Mouse (Mus musculus) MEL (cell line): ENCODE data around the gene Ehmt2. TPM values are rescaled to one million over a fixed set of nuclear protein-coding genes. Genes with fewer than 3 reads are reported as not detected.

Source experiments
- DNase-seq: peaks from one replicate; pipeline ENCODE4 v3.0.0; 2011; ENCODE audit warnings: low read depth, low spot score
- H3K27ac ChIP-seq: 2 replicates; pipeline ENCODE4 v1.5.1; 2012; ENCODE audit warnings: low read depth, mild to moderate bottlenecking, control low read depth, low read length, moderate library complexity; ENCODE audit not compliant: control insufficient read depth
- H3K27me3 ChIP-seq, 2 experiments: fragments of 150-350 bp in 1 of 2; sonication (generic) in 1 of 2; 2 replicates each; pipeline ENCODE4 v1.6.1; 2012; ENCODE audit warnings: low read length in 2 of 2, mild to moderate bottlenecking in 2 of 2, improper control_type of control experiment in 1 of 2, moderate library complexity in 1 of 2; ENCODE audit not compliant: insufficient read depth in 2 of 2, control insufficient read depth in 1 of 2
- H3K36me3 ChIP-seq, 2 experiments: 2 replicates each; pipeline ENCODE4 v1.6.1; 2012 to 2014; ENCODE audit warnings: low read length in 2 of 2, improper control_type of control experiment in 1 of 2, inconsistent platforms in 1 of 2, mild to moderate bottlenecking in 1 of 2; ENCODE audit not compliant: insufficient read depth in 2 of 2, control insufficient read depth in 1 of 2
- H3K4me1 ChIP-seq, 2 experiments: fragments of 150-350 bp in 1 of 2; sonication (generic) in 1 of 2; 2 replicates each; pipeline ENCODE4 v1.6.1; 2012; ENCODE audit warnings: low read length in 2 of 2, improper control_type of control experiment in 1 of 2, mild to moderate bottlenecking in 1 of 2; ENCODE audit not compliant: insufficient read depth in 2 of 2, control insufficient read depth in 1 of 2
- H3K4me3 ChIP-seq, 2 experiments: fragments of 150-350 bp in 1 of 2; sonication (generic) in 1 of 2; 2 replicates each; pipeline ENCODE4 v1.5.1; 2012; ENCODE audit warnings: low read depth in 2 of 2, low read length in 2 of 2, mild to moderate bottlenecking in 2 of 2, moderate library complexity in 2 of 2, control low read depth in 1 of 2, improper control_type of control experiment in 1 of 2; ENCODE audit not compliant: control insufficient read depth in 1 of 2, insufficient read depth in 1 of 2
- H3K79me2 ChIP-seq: 2 replicates; pipeline ENCODE4 v1.6.1; 2012; ENCODE audit warnings: mild to moderate bottlenecking, low read length, moderate library complexity; ENCODE audit not compliant: control insufficient read depth, poor library complexity, insufficient read depth
- H3K9ac ChIP-seq: 2 replicates; pipeline ENCODE4 v1.6.1; 2012; ENCODE audit warnings: low read depth, mild to moderate bottlenecking, control low read depth, low read length, moderate library complexity; ENCODE audit not compliant: control insufficient read depth, poor library complexity, severe bottlenecking
- H3K9me3 ChIP-seq: fragments of 150-350 bp; sonication (generic); replicated peaks from 2 replicates; pipeline ENCODE4 v1.6.1; 2012; ENCODE audit warnings: mild to moderate bottlenecking, low read length, improper control_type of control experiment, moderate library complexity; ENCODE audit not compliant: insufficient read depth
- CHD2 ChIP-seq: IDR thresholded peaks from 2 replicates; pipeline ENCODE4 v1.6.1; 2011; ENCODE audit warnings: low read length, improper control_type of control experiment
- ELF1 ChIP-seq: IDR thresholded peaks from 2 replicates; pipeline ENCODE4 v1.6.1; 2014; ENCODE audit warnings: low read depth, mild to moderate bottlenecking, inconsistent platforms, low read length, improper control_type of control experiment, moderate library complexity
- EP300 ChIP-seq, 2 experiments: IDR thresholded peaks; 2 replicates each; pipeline ENCODE4 v1.6.1; 2011; ENCODE audit warnings: improper control_type of control experiment in 2 of 2, low read length in 2 of 2, low read depth in 1 of 2, mild to moderate bottlenecking in 1 of 2
- ETS1 ChIP-seq: IDR thresholded peaks from 2 replicates; pipeline ENCODE4 v1.6.1; 2012; ENCODE audit warnings: low read depth, mild to moderate bottlenecking, inconsistent platforms, low read length, improper control_type of control experiment, moderate library complexity
- GATA1 ChIP-seq: IDR thresholded peaks from 2 replicates; pipeline ENCODE4 v1.6.1; 2011; ENCODE audit warnings: low read depth, low read length, improper control_type of control experiment
- MAX ChIP-seq: IDR thresholded peaks from 2 replicates; pipeline ENCODE4 v1.6.1; 2011; ENCODE audit warnings: low read length, improper control_type of control experiment
- MAZ ChIP-seq: IDR thresholded peaks from 2 replicates; pipeline ENCODE4 v1.6.1; 2012; ENCODE audit warnings: low read depth, mild to moderate bottlenecking, inconsistent platforms, low read length, improper control_type of control experiment
- MEF2A ChIP-seq: IDR thresholded peaks from 2 replicates; pipeline ENCODE4 v1.6.1; 2014; ENCODE audit warnings: low read depth, mild to moderate bottlenecking, inconsistent platforms, low read length, improper control_type of control experiment; ENCODE audit not compliant: poor library complexity, insufficient replicate concordance, severe bottlenecking; ENCODE audit errors: extremely low read depth
- MYC ChIP-seq: IDR thresholded peaks from 2 replicates; pipeline ENCODE4 v1.6.1; 2011; ENCODE audit warnings: low read depth, mild to moderate bottlenecking, low read length, improper control_type of control experiment, moderate library complexity
- NELFE ChIP-seq: IDR thresholded peaks from 2 replicates; pipeline ENCODE4 v1.6.1; 2011; ENCODE audit warnings: low read depth, low read length, improper control_type of control experiment
- POLR2AphosphoS2 ChIP-seq: IDR thresholded peaks from 2 replicates; pipeline ENCODE4 v1.6.1; 2011; ENCODE audit warnings: low read length, improper control_type of control experiment
- POLR2AphosphoS5 ChIP-seq: IDR thresholded peaks from 2 replicates; pipeline ENCODE4 v1.6.1; 2012; ENCODE audit warnings: low read depth, borderline replicate concordance, mild to moderate bottlenecking, inconsistent platforms, low read length, moderate library complexity, mixed read lengths
- RAD21 ChIP-seq: IDR thresholded peaks from 2 replicates; pipeline ENCODE4 v1.6.1; 2011; ENCODE audit warnings: mild to moderate bottlenecking, low read depth, low read length, improper control_type of control experiment
- TAL1 ChIP-seq: IDR thresholded peaks from 2 replicates; pipeline ENCODE4 v1.6.1; 2012; ENCODE audit warnings: mild to moderate bottlenecking, inconsistent platforms, low read length, moderate library complexity, mixed read lengths
- TBP ChIP-seq: IDR thresholded peaks from 2 replicates; pipeline ENCODE4 v1.8.0; 2011; ENCODE audit warnings: low read depth, low read length, improper control_type of control experiment
- UBTF ChIP-seq: IDR thresholded peaks from 2 replicates; pipeline ENCODE4 v1.6.1; 2012; ENCODE audit warnings: low read depth, mild to moderate bottlenecking, inconsistent platforms, low read length, improper control_type of control experiment, moderate library complexity, borderline replicate concordance; ENCODE audit not compliant: insufficient read depth
- USF2 ChIP-seq, 2 experiments: IDR thresholded peaks; 2 replicates each; pipeline ENCODE4 v1.6.1; 2011 to 2012; ENCODE audit warnings: improper control_type of control experiment in 2 of 2, low read length in 2 of 2, borderline replicate concordance in 1 of 2, inconsistent platforms in 1 of 2, low read depth in 1 of 2, mild to moderate bottlenecking in 1 of 2; ENCODE audit not compliant: insufficient read depth in 1 of 2
- ZC3H11A ChIP-seq: IDR thresholded peaks from 2 replicates; pipeline ENCODE4 v1.6.1; 2012; ENCODE audit warnings: low read depth, mild to moderate bottlenecking, inconsistent platforms, low read length, improper control_type of control experiment
- ZNF384 ChIP-seq: IDR thresholded peaks from 2 replicates; pipeline ENCODE4 v1.6.1; 2012; ENCODE audit warnings: low read depth, mild to moderate bottlenecking, inconsistent platforms, low read length, improper control_type of control experiment
- polyA plus RNA-seq, 2 experiments: library from polyadenylated mRNA; stranded (reverse) in 1 of 2; unstranded in 1 of 2; fragments of >175 nt in 1 of 2; fragments of >200 nt in 1 of 2; gene quantifications; 2 replicates each; pipeline versions ENCODE4 v1.2.1 to v1.2.4; 2012; ENCODE audit warnings: low replicate concordance in 2 of 2, low read depth in 1 of 2; ENCODE audit not compliant: insufficient read length in 2 of 2, insufficient read depth in 1 of 2, missing spikeins in 1 of 2
- total RNA-seq: library from RNA; depleted of rRNA; stranded (reverse); fragments of 300-350 nt; gene quantifications from 2 replicates; pipeline ENCODE4 v1.2.3, GENCODE M21; 2012

Ehmt2 gene
- total and polyA plus RNA-seq, 3 experiments, result 66.6 to 113 TPM; not detected in 1

- Histone ChIP-seq H3K27ac (no peak overlapping the region), H3K9me3 (no peaks in the 10 kb centered on the region), H3K27me3 (no peaks in the 10 kb centered on the region), H3K4me1 (peaks cover 2 to 4% of the 10 kb centered on the region in 2 experiments; a peak in 1 of 4 replicates), H3K4me3 (no peak overlapping the region), H3K79me2 (no peaks in the 10 kb centered on the region), H3K9ac (no peak overlapping the region), H3K36me3 (no peaks in the 10 kb centered on the region; a peak in 1 of 4 replicates)
- no peak for DNase-seq
- TF ChIP-seq USF2 (IDR thresholded peaks at IDR 0.05; ENCODE audit: borderline replicate concordance in 1 of 2, insufficient read depth in 1 of 2, low read depth in 1 of 2, low read length in 2 of 2) (no peak), ZNF384 (peak; percentile 27; the same call in 1 of the 2 replicates)
Observed at GRCm38 (mm10) chr17:34924258-34924657, 26.0 kb downstream of the Ehmt2 start.

DNA sequence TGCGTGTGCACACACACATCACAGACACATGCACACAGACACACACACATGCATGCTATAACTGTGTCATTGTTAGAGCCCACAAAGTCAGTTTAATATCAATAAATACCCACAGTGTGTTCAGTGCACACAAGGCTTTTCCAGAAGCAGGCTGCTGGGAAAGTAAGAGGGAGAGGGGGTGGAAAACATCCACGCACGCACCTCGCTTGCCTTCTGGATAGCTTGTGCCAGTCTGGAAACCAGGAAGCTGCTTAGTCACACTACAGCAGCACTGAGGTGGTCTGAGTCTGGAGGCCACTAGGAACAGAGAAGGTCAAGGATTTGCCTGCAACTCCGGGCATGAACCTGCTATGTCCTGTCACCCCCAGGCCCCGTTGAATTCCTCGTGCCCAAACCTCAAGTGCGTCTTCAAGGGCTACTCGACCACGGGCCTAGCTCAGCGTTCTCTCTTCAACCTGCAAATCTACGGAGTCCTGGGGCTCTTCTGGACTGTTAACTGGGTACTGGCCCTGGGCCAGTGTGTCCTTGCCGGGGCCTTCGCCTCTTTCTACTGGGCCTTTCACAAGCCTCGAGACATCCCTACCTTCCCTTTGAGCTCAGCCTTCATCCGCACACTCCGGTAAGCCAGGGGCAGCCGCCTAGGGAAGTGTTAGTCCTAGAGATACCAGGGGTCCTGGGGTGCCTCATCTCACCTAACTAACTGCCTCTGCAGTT lies 29.2 kb downstream of the Ehmt2 start:
- Histone ChIP-seq H3K9ac (no peak overlapping the region), H3K79me2 (peaks cover 5% of the 10 kb centered on the region; the same call in 1 of the 2 replicates), H3K4me1 (peaks cover 5 to 14% of the 10 kb centered on the region in 2 experiments), H3K27me3 (no peaks in the 10 kb centered on the region), H3K9me3 (no peaks in the 10 kb centered on the region), H3K36me3 (peaks cover 0 to 6% of the 10 kb centered on the region in 2 experiments; a peak in 2 of 4 replicates), H3K4me3 (no peak overlapping the region), H3K27ac (no peak overlapping the region)
- no peak for TF ChIP-seq USF2 (IDR thresholded peaks at IDR 0.05; ENCODE audit: borderline replicate concordance in 1 of 2, insufficient read depth in 1 of 2, low read depth in 1 of 2, low read length in 2 of 2)
- no peak for TF ChIP-seq ZC3H11A
- no peak for TF ChIP-seq ZNF384
- TF ChIP-seq TAL1, result no peak
- no peak for TF ChIP-seq MAX
- no peak for TF ChIP-seq ETS1
- TF ChIP-seq EP300 (IDR thresholded peaks at IDR 0.05; ENCODE audit: low read depth in 1 of 2, low read length in 2 of 2), result no peak
- TF ChIP-seq MAZ, result no peak
- no peak for TF ChIP-seq ELF1
- TF ChIP-seq RAD21, result no peak
- no peak for TF ChIP-seq POLR2AphosphoS2
- no peak for TF ChIP-seq MEF2A
- TF ChIP-seq MYC, result no peak
- TF ChIP-seq GATA1, result no peak
- no peak for TF ChIP-seq UBTF
- no peak for TF ChIP-seq CHD2
- no peak for TF ChIP-seq TBP
- no peak for TF ChIP-seq POLR2AphosphoS5
- no peak for TF ChIP-seq NELFE
- DNase-seq, result no peak
